Mouse (Mus musculus): ENCODE measurements around the gene Ccnyl1.

- TF ChIP-seq CTCF (IDR thresholded peaks at IDR 0.05; ENCODE audit: low read depth) (no peak), EP300 (IDR thresholded peaks at IDR 0.05; ENCODE audit: low read depth) (no peak)
Observed at GRCm38 (mm10) chr1:64683039-64683438, 7.2 kb upstream of the Ccnyl1 start.

Data from liver, embryonic 14.5 days (tissue).